Mouse (Mus musculus) heart, adult 11 months (tissue): ENCODE measurements at regions not wholly inside any gene's neighbourhood (a gene's known extent, or its start where the extent isn't known, plus 50 kb on each side); places are given as distances from the start of the nearest gene placed in this dataset.

Source experiments
- DNase-seq: peaks from one replicate; pipeline ENCODE4 v3.0.0; 2022

DNA sequence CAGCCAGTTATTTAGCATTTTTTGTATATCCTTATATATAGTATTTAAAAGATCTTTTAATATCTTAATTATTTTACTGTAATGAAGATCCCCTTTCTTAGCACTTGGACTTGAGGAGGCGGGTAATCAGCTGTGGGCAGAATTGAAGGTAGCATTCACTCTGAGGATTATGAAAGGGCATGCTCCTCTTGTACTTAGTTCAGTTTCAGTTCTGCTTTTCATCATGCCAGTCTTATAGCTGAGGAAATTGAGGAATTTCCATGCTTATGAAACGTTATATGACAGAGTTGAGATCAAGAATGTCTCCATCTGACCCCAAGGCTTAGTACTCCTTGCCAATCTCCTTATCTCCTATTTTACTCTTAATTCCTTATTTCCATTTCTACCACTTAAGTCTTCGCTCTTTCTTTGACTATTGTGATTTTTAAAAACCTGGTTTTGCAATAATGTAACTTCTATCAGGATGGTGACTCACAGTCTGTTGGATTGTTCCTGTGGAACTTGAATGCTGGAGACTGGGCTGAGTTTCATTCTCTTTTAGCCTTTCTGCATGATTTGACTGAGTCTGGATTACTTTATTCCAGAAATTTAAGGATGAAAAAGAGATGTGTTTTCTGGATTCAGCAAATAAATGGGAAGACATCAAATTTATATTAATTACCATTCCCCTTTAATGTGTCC, 133.6 kb downstream of the Papss1 start:
- DNase-seq: no peak

DNA sequence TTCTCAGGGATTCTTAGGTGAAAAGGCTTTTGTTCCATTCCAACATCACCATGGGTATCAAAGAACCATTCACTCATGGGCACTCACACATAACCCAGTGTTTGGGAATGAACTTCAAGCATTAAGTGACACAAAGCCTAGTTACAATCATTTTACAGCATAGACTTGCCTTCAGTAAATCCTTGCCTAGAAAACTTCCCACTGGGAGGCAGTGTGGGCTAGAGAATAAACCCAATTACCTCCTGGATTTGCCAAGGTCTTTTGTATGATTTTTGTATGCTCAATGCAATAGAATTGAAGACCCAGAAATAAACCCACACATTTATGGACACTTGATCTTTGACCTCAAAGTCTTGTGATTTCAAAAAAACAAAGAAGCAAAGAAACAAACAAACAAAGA, 138.6 kb downstream of the Papss1 start:
- DNase-seq: peak; percentile 27

DNA sequence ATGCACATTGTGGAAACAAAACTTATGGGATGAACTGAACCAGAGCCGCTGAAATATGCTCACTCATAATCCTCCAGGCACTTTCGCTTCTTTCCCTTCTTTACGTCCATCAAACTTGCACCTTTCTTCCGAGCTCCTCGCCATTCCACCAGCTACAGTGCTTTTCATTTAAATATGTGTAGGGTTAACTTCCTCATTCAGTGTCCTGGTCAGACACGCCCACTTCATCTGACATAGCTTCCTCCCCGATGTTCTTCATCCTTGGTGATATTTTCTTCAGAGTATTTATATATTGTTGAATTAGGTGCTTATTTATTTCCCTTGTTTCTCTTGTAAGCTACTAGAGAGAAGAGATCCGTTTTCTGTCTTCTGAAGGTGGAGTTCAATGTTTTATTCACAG, 149.0 kb downstream of the Papss1 start:
- peak; percentile 30 for DNase-seq

DNA sequence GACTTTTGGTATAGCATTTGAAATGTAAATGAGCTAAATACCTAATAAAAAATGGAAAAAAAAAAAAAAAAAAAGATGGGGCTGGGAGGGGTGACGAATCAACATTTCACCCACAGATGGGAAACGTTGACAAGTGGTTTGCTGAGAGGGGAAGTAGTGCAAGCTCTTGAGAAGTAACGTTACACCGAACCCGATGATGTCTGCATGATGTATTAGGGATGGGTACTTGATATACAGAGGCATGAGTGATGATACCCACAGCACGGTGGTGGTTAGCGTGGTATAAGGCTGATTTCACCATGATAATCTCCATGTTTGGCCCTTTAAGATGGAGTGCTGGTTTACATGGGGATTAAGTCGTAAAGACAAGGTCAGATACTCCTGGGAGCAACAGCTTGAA, 154.2 kb downstream of the Papss1 start:
- no peak for DNase-seq

DNA sequence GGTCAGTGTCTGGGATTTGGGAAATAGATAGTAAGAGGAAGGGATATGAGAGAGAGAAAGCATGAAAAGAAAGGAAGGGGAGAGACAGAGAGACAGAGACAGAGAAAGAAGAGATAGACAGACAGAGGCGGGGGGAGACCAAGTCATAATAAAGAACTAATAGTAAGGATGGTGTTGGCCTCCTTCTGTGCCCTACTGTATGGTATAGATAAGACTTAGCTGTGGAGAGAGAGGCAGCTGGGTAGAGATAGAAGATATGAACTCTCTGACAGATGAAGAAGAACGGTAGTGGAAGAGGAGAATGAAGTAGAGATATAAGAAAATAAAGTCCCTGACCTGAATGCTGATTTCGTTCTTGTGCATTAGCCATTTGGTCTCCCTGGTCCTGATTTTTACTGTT, 164.1 kb downstream of the Papss1 start:
- DNase-seq: no peak

DNA sequence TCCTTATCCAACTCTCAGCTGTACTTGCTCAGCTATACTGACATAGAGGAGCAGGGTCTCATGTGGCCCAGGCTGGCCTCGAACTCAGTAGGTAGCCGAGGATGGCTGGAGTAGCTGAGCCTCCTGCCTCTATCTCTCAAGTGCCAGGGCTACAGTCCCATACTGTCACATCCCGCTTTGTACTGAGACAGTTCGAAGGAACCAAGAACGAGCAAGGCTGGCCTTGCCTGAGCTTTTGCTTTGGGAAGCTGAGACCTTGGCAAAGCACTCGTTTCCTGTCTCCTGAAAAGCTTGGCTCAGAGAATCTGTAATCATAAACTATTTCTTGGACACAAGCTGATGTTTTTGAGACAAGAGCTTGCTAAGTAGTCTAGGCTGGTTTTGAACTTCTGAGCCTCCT, 169.7 kb downstream of the Papss1 start:
- no peak for DNase-seq

DNA sequence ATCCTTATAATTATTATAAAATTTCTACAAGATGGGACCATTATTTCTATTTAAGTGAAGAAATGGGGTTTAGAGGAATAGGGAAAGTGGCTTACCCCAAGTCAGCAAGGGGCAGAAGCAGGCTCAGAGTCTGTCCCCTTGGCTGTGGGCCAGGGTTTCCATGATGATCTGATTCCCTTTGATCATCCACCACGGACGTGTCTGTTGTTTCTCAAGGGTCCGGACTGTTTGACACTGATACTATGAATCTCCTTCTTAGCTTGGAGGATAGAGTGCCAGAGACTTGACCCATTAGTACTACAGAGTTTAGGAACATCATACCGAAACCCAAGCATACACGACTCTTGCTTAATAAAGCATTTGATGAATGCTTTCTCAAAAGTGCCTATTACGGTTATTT, 172.9 kb downstream of the Papss1 start:
- DNase-seq: no peak

DNA sequence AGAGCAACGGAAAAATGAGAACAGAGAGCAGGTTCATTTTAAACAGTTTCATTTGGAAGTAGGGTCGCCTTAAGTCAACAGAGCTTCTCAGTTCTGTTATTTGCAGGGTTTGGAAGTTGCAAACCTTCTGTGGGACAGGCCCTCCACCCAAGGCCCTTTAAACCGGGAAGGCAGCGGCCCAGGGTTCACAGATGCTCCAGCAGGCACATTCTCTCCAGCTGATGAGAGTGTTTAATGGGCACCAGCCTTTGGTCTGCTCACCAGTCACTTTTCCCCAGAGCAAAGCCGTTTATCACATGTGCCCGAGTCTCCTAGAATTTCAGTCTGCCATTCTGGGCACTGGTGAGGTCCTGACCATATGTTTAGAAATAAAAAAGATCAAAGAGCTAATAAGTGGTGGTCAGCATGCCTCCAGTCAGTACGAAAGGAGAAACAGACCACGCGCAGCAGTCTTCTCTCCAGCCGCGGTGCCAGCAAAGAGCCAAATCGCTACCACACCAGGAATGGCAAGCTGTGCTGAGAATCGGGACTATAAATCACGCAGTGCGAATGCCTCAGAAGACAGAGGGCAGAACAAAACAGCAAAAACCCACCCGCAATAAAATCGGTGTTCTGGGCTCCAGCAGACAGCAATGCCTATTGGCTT, 173.5 kb downstream of the Papss1 start:
- DNase-seq: no peak

DNA sequence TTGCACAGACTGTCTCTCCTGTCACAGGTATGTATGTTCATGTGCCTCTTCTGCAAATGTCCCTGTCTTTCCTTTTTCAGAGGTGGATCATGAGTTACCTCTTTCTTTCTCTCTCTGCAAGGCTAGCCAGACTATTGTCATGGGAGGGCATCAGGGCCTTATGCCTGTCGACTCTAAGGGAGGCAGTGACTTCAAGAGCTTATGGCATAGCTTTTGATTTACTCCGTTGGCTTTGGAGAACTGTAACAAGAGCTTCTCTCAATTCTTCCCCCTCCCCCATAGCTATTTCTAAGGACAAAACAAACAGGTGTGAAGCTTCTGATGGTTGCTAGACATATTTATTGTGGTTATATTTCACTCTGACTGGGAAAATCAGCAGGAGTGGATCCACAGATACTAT, 191.0 kb downstream of the Papss1 start:
- DNase-seq: no peak

DNA sequence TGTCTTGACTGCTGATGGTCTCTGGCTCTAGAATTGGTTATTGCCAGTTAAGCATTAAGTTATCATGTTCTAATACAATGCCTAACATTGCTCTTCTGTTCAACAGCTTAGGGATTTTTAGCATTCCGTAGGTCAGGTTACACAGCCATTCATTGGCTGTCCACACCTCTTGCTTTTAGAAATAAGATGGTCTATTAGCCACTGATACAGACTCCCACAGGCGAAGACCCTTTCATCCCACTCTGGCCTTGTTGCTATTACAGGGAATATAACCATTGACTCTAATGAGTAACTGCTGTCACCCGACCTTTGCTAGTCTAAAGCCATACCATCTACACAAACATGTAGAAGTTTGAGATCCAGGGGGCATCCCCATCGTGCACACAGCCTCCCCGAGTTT, 191.6 kb downstream of the Papss1 start:
- no peak for DNase-seq

DNA sequence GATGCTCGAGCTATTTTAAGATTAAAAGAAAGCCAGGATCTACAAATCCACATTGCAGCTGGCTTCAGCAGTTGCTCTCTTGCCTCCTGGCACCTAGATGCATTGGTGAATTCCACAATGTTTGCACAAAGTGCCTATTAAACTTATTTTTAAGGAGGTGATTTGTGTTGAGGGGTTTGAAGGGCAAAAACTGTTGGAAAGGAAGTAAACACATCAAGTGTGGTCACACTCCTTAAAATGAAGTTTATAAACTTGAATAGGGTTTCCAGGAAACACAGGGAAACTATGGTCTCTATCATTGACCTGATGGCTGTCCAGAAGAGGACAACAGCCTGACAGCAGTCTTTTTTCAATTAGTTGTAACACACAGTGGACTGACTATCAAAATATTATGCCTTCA, 205.4 kb downstream of the Papss1 start:
- DNase-seq: no peak

DNA sequence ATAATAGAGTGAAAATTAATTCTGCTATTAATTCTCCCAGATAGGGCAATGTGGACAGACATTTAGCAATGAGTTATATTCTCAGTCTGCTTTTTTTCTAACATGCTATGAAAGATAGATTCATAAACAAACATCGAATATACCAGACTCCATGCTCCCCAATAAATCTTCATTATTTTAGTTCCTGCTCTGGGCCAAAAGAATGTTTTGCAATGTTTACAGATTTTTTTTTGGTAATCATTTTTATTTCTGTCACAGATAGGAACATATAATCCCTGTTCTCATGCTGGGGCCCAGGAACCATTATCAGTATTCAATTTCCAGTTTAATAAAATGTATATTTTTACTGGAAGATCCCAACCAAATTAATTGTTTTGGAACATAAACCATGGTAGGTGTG, 205.9 kb downstream of the Papss1 start:
- no peak for DNase-seq

DNA sequence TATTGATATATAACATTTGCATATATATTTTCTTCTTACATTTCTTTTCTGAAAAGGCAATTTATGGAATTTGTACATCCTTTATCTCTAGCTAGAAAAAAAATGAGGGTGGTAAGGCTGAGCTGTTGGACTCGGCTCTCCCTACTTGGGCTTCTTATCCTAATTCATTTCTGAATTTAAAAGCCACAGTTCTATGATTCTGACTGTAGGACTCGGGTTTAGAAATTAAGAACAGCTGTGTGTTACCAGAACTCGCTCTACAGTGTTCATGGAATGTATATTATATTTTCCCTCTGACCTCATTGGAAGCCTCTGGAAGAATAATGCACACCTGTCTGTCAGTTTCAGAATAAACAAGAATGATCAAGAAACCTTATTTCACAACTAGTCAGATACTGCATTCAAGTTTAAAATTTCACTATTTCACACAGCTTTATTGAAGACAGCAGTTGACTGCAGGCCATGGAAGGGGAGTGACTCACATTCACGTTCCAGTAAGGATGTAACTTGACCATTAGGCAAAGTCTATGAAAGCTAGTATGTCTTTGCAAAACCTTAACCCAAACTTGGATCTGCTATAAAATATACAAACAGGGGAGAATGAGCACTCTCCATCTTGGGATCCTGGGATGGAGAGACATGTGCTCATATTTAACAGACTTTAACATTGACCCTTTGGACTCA, 207.4 kb downstream of the Papss1 start:
- DNase-seq: no peak

DNA sequence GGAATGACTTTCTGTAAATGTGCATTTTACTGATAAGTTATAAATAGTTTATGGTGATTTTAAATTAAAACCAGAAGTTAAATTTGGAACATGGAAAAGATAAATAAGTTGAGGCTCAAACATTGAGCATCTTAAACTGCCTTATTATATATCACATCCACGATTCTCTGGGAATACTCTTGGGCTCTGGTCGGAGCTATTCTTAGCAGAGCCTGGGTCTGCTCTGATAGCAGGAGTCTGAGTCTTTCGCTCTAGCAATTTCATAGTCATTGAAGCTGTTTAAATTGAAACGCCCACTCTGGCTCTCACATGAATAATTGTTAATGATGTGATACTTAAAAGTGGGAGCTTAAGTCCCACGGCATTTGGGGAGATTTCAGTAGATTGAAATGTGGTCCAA, 208.0 kb downstream of the Papss1 start:
- DNase-seq: no peak

DNA sequence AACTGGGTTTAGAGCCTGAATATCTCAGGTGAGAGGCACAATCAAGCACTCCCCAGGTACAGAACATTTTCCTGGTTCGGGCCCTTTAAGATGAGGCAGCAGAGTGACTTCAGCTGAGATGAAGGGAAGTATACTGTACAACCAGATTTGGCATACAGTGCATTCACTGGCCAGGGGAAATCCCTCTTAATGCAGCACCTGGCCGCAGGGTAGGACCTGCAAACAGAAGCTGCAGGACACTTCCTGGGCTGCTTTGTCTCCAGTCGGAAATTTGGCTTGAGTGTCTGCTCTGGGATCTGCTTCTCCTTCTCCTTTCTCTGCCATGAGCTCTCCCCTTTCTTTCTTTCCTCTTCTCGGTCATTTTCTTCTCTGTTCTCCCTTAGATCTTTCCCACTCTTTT, 210.9 kb downstream of the Papss1 start:
- no peak for DNase-seq

DNA sequence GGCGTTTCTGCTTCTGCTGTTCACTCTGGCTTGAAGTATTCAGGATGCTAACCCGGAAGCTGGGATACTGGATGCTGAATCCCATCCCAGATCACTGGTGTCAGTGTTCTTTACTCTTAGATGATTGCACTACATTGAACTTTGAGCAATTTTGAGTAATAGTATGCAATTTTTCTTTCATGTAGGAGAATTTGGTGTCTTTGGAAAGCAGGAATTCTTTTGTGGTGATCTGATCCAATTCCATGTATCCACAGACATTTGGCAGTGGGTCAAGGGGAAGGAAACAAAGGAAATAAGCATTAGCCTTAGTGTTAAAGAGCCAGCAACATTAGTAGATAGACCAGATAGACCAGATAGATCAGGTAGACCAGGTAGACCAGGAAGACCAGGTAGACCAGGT, 212.1 kb downstream of the Papss1 start:
- no peak for DNase-seq

DNA sequence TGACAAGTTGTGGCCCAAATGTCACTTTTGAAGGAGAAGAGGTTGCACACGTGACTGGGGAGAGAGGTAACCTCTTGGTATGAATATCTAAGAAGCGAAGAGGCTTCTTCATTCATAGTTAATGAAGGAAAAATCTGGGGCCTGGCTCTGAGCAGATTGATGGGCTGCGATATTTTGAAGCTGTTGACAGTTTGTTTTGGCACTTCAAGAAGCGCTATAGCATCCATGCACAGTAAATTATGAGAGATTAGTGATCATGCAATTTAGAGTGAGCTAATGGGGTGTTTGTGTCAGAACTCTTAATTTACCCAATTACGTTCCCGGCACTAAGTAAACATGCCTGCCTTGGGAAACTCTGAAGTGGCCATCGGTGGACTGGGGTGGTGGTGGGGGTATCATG, 215.2 kb downstream of the Papss1 start:
- no peak for DNase-seq

DNA sequence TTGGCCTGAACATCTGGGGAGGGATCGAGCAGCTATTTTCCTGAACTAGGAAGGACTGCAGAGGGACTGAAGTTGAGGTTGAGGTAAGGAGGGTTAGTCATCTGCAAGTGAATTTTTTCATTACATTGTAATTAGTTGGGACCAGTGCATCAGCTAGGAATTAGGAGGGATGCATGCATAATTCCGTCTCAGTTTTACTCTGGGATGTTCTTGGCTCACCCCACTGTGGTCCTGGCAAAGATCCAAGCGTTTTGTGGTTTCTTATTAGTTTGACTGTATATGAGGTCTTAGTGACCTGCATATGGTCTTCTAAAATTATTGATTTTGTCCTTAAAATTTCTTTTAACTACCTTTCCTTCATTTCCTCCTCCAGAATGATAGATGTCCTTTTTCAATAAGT, 221.0 kb downstream of the Papss1 start:
- DNase-seq: no peak

DNA sequence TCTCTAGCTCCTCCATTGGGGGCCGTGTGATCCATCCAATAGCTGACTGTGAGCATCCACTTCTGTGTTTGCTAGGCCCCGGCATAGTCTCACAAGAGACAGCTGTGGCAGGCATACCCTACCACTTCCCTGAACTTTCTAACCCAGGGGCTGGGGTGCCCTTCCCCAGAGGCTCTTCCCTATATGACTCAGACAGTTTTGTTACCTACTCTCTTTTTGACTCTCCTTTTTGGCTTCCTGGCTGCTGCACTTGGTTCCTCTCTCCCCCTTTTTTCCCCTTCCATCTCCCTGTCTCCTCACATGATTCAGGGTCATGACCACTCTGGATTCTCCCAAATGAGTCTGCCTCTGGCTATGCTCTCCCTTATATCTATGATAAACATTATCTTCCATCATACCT, 223.8 kb downstream of the Papss1 start:
- DNase-seq: no peak

DNA sequence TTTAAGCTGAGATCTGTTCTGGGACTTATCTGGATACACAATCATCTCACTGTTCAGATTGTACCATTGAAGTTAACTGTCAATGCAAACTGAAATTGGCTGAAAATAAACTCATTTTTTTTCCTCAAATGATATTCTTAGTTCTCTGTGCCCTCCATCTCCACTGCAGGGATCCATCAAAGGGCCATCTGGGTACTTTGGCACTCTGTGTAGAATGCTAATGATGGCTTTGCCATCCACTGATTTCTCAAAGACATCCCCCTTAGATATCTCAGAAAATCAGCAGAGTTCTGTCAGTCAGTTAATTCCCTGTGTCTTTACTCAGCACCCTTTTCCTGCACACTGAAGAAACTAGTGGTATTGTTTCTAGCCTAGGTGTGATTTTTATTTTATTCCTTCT, 224.6 kb downstream of the Papss1 start:
- DNase-seq: no peak

DNA sequence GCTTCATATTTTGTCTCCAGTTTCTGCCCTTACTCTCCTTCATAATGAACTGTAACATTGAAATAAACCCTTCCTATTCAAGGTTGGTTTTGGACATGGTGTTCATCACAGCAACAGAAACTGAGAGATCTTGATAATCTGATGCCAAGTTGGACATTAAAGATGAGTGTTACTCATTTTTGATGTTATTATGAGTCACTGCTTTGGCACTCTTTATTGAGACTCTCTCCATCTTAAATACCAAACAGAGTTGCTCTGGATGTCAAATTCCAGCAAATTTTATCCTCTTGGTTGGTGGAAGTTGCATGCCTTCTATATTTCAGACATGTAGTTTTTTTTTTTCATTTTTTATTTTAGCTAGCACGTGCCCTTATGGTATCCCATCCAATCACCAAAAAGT, 229.5 kb downstream of the Papss1 start:
- no peak for DNase-seq

DNA sequence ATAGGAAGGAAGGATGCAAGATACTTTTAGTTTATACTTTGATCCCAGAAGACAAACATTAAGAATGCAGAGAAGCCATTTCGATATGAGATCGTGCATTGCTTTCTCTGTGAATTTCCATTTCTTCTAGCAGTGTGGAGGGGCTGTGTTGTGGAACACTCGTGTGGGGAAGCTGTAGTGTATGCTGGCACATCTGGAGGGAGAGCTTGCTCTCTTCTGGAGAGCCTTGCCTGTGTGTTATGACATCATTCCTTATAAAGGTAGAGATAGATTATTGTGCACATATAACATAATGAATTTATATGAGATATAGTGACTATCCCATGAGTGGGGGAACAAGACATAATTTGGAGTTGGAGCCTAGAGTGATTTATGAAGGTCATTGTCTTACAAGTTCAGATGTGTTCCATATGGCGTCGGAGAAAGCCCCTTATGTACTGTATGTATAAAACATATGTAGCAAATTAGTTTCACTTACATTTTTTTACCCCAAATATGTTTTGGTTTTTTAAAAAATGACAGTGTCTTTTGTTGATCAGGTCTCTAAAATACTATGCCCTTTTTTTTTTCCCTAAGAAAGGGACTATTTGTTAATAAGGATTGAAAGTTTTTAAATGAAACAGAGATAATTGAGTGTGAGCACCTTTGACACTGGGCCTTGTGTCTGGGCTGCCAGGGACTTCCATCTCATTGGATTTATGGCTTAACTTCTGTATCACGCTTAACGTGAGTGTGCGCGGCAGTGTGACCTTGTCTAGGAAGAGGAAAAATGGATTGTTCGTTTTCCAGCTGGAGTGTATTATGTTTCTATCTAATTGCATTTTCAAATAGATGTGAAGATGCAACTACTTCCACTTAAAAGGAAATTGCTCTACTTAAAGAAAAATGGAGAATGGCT, 230.8 kb downstream of the Papss1 start:
- DNase-seq: no peak

DNA sequence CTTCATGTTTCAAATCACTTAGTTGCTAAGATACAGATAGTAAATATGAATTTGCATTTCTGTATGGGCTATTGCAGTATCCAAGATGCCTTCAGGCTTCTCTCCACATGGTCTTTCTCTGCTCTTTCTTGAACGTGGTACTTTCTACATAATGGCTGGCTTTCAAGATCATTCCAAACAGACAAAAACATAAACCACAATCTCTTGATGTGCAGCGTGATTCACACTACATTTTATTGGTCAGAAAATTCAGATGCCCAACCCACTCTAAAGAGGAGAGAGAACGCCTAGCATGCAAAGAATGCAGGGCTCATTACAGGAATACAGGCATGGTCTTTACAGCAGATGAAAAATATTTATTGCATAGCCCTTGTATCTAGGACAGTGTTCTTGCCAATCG, 235.2 kb downstream of the Papss1 start:
- no peak for DNase-seq

DNA sequence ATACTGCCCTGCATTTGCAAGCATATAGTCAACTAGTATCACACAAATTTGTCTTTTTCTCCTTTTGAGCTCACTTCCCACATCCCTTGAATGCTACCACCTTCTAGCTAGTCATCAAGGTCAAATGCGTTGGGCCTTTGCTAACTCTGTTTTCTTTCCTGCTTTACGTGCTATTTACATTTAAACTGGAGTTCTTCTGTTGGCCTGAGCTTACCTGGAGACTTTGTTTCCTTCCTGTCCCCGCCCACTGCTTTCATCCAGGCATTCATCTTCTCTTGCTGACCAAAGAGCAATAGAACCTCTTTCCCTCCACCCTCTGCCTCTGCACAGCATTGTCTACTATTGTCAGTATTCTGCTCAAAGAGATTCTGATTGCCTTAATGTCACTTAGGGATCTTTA, 237.0 kb downstream of the Papss1 start:
- no peak for DNase-seq
